Mouse (Mus musculus): ENCODE data around the gene Onecut1.

The Onecut1 gene

DNA sequence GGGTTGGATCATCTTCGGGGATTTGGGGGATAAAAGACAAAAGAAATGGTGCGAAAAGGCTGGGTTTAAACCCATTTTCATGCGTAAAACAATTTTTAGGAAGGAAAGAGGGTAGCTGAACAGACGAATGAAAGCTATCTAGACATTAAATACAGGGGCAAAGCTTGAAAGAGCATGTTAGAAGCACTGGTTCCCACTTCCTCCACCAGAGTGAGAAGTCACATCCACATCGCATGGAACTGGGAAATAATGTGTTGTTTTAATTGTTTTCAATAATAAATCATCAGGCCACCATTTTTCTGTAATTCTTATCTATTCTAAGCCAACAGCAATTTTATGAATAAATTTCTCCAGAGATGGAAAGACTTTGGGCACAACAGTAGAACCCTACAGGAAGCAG, 3.6 kb upstream of the Onecut1 start:
- no peak for DNase-seq (ENCODE audit: inconsistent age in 2 of 2, low spot score in 1 of 2)

GRCm38 (mm10) chr9:74860461-74860860, 1.3 kb upstream of the Onecut1 start:
- DNase-seq (ENCODE audit: inconsistent age in 2 of 2, low spot score in 1 of 2) = no peak

- peak; percentile 18 to 38 for DNase-seq (ENCODE audit: inconsistent age in 2 of 2, low spot score in 1 of 2)
Measured at GRCm38 (mm10) chr9:74862096-74862780, 517 bp downstream of the Onecut1 start.

DNA sequence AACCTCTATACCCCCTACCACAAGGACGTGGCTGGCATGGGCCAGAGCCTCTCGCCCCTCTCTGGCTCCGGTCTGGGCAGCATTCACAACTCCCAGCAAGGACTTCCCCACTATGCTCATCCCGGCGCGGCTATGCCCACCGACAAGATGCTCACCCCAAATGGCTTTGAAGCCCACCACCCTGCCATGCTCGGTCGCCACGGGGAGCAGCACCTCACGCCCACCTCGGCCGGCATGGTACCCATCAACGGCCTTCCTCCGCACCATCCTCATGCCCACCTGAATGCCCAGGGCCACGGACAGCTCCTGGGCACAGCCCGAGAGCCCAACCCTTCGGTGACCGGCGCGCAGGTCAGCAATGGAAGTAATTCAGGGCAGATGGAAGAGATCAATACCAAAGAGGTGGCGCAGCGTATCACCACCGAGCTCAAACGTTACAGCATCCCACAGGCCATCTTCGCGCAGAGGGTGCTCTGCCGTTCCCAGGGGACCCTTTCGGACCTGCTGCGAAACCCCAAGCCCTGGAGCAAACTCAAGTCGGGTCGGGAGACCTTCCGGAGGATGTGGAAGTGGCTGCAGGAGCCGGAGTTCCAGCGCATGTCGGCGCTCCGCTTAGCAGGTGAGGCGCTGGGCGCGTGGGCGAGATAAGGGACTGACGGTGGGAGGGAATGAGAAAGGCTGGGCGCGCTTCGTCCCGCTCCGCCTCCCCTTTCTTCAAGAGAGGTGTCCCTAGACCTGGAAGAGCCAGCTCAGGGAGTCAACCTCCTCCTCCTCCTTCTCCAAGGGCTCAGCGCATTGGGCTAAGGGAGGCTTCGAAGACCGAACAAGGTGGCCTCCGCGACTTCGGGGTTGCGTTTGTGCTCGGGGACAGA, 1.3 kb downstream of the Onecut1 start:
- DNase-seq (ENCODE audit: inconsistent age in 2 of 2, low spot score in 1 of 2) = no peak

DNA sequence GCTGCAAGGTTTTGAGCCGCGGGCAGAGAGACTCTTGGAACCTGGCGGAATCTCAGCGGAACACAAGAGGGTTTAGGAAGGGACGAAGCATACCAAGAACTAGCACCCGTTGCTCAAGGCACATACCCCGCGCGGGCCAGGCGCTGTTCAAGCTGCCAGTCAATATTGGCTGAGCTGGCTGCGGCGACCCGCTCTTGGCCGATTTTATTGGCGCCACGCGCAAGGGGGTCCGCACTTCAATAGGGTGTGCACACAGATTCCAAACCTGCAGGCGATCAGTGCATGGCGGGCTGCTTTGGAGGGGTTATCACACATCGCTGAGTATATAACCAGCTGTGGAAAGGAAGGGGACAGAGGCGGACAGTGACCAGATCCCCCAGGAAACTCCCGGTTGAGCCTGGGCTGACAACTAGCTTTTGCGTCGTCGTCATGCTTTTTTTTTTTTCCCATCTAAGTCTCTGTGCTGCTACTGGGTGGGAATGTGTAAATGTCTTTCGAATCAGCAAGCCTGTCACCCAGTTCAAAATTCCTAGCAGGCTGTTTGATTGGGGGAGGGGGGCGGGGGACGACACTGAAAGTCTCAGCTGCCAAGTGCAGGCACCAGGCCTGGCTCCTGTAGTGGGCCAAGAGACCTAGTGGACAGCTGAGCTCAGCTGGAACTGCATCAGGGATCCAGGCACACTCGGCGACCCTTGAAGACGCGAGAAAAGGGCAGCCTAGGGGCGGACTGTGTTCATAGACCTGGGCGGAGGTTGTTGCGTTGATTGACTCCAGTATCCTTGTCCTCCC, 2.1 kb downstream of the Onecut1 start:
- no peak for DNase-seq (ENCODE audit: inconsistent age in 2 of 2, low spot score in 1 of 2)

DNA sequence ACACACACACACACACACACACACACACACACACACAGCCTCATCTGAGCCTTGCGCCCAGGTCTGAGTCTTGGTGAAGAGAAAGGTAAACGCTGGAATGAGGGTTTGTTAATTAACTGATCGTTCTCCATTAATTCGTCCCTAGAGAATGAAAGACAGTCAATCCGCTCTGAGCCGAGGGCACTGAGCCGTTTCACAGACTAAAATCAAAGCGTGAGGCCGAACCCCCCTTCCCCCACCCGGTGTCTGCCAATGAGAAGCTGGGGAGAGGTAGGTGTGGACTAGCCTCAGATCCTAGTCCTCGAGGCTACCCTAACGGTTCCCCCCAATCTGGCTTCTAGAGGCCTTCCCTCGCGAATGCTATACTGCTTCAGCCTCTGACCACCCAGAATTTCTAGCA, 2.8 kb downstream of the Onecut1 start:
- no peak for DNase-seq (ENCODE audit: inconsistent age in 2 of 2, low spot score in 1 of 2)

DNA sequence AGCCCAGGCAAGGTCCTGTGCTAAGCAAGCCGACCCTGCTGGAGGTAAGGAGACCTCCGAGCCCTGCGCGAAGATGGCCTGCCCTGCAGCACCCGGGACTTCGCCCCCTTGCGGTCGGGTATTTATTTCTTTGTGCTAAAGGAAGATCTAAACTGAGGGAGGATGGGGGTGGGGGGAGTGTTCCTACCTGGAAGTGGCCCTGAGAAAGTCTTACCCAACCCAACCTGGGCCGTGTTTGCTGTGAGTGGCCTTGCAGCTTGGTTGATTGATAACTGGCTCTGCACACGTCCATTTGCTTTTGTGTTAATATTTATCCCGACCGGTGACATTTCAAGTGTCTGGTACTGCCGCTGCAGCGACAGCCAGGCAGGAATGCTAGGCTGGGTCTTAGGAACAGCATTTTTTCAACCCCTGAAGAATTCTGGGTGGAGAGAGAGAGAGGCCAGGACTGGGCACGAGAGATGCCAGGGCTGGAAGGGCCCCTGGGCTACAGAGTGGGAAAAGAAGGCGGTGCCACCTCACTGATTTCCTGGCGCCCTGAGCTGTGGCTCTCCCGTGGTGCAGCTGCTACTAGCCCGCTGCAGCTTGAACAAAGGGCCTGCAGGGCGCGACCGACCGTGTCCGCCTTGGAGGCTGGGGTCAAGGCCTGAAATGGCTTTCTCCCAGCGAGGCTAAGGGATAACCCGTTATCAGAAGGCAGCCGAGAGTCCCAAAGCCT, 5.0 kb downstream of the Onecut1 start:
- no peak for DNase-seq (ENCODE audit: inconsistent age in 2 of 2, low spot score in 1 of 2)

GRCm38 (mm10) chr9:74867641-74868205, 6.0 kb downstream of the Onecut1 start:
- peak; percentile 58 to 82 for DNase-seq (ENCODE audit: inconsistent age in 2 of 2, low spot score in 1 of 2)

GRCm38 (mm10) chr9:74868336-74868950, 6.7 kb downstream of the Onecut1 start:
- peak; percentile 35 to 62 for DNase-seq (ENCODE audit: inconsistent age in 2 of 2, low spot score in 1 of 2)

GRCm38 (mm10) chr9:74870960-74871688, 9.4 kb downstream of the Onecut1 start:
- DNase-seq (ENCODE audit: inconsistent age in 2 of 2, low spot score in 1 of 2) = peak; percentile 62 to 89

GRCm38 (mm10) chr9:74876328-74876727, 14.6 kb downstream of the Onecut1 start:
- no peak for DNase-seq (ENCODE audit: inconsistent age in 2 of 2, low spot score in 1 of 2)

GRCm38 (mm10) chr9:74877709-74878108, 16.0 kb downstream of the Onecut1 start:
- no peak for DNase-seq (ENCODE audit: inconsistent age in 2 of 2, low spot score in 1 of 2)

- DNase-seq (ENCODE audit: inconsistent age in 2 of 2, low spot score in 1 of 2) = no peak
Measured at GRCm38 (mm10) chr9:74887866-74888265, 26.1 kb downstream of the Onecut1 start.

GRCm38 (mm10) chr9:74896742-74897141, 35.0 kb downstream of the Onecut1 start:
- no peak for DNase-seq (ENCODE audit: inconsistent age in 2 of 2, low spot score in 1 of 2)

DNA sequence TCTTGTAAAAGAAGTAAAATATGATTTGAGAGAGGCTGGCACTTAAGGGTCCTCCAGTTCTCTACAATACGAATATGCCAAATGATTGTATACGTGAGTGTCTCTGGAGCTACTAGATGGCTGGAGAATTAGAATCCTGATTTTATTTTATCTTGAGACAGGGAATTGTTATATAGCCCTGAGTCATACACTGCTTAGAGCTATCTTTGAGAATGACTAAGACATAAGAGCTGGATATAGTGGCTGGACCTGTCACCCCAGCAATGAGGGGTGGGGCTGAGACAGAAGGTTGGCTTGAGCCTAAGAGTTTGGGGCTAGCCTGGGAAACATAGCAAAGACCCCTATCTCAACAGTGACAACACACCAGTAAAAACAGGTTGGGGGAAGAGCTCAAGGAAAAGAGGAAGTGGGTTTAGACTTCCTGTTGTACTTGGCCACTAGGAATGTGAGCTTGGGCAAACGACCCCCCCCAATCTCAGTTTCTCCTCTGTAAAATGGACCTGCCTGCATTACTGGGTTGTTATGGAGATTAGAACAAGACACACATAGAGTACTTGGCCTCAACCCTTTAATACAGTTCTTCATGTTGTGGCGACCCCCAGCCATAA, 35.8 kb downstream of the Onecut1 start:
- DNase-seq (ENCODE audit: inconsistent age in 2 of 2, low spot score in 1 of 2) = no peak

- DNase-seq (ENCODE audit: inconsistent age in 2 of 2, low spot score in 1 of 2) = no peak
Measured at GRCm38 (mm10) chr9:74900141-74900540, 38.4 kb downstream of the Onecut1 start.

DNA sequence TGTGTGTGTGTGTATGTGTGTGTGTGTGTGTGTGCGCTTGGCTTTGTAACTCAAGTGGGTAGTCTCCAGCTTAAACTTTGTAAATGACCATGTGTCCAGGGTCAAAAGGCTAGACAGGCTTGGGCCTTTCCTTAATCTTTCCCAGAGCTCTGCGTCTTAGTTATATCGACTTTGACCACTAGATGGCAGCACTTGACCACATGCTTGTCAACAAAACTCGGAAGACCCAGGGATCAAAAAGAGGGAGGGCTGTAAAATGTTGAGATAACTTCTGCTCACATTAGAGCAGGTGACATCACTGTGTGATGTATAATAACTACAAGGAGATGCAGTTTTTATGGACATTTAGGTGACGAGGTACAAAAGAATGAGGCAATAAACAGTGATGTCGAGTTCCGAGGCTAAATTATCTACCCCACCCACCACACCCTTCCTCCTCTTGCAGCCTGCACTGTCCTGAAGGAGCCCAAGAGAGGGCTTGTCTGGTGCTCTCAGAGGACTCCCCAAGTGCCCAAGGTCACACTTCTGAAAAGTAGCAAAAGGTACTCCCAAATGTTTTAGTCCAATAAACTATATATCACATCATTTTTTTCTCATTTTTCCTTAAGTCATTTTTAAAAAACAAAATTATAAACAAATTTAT, 43.3 kb downstream of the Onecut1 start:
- DNase-seq (ENCODE audit: inconsistent age in 2 of 2, low spot score in 1 of 2) = peak; percentile 73 to 94

DNA sequence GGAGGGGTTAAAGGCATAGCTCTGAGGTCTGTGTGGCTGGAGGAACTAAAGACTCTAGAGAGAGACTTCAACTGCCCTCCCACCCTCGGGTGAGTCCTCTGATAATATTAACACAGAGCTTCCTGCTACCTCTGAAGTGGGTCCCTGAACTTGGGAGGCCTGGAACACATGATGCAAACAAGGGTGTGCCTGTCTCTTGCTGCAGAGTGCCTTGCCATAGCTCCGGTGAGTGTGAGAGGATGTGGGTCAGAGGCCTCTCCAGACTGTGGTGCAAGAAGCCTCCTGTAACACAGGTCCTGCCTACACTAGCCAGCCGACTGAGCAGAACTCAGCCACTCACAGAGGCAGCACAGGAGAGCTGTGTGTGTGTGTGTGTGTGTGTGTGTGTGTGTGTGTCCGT, 45.2 kb downstream of the Onecut1 start:
- peak; percentile 55 to 81 for DNase-seq (ENCODE audit: inconsistent age in 2 of 2, low spot score in 1 of 2)

- peak; percentile 90 to 96 for DNase-seq (ENCODE audit: inconsistent age in 2 of 2, low spot score in 1 of 2)
Measured at GRCm38 (mm10) chr9:74909245-74909644, 47.5 kb downstream of the Onecut1 start.

Measured in adrenal gland, adult (tissue).